Mouse (Mus musculus) layer of hippocampus, adult 18-20 months (tissue): ENCODE measurements at regions not wholly inside any gene's neighbourhood (a gene's known extent, or its start where the extent isn't known, plus 50 kb on each side); places are given as distances from the start of the nearest gene placed in this dataset.

Experiments used
- DNase-seq, 2 experiments: peaks; one replicate each; pipeline ENCODE4 v3.0.0; 2022; ENCODE audit warnings: low spot score in 2 of 2

DNA sequence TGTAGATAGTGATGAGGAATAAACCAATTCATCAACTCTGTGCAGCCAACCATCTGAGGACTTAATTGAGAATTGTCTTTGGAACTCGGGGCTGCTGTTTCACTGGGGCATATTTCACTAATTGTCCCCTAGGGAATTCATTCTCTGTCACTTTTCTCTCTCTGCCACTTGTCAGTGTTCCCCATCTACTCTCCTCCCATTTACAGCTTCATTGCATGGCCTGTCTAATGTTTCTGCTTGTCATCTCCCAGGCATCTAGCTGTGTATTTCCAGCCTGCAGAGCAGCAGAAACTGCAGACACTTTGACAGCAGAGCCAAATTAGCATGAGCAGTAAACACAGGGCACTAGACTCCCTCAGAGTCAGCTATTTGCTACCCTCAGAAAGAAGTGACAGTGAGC lies 1105.2 kb downstream of the Ntrk3 start:
- DNase-seq, result peak in 1 of 2 experiments; percentile 11

DNA sequence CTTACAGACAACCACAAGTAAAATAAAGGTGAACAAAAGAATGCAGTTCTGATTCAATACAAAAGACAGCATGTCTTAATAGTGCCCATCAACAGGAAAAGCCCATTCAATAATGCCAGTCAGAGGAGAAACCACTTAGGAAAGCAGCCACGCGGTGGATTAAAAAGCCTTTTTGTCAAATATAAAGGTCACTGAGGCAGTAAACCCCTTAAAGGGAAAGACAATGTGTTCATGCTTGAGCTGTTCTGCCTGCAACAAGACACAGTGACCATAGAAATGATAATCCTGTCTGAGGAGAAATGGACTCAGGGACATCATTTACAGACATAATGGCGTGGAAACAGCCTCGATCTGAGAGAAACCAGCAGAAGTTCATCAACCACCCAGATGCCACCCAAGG lies 1114.3 kb downstream of the Ntrk3 start:
- DNase-seq, result no peak

DNA sequence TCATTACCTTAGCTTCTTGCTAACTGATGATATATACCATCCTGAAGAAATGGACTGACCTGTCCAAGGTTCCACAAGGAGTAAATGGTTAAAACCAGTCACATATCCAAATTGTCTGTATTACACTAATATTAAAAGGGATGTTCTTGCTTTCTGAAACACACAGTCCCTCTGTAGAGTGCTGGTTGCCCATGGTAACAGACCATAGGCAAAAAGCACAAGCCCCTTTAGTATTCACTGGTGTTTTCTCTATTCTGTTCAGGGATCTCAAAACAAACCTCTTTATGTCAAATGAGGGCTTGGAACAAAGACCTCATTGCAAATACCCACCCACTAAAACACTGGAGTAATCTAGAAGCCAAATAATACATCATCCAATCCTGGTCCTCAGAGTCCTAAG lies 1114.9 kb downstream of the Ntrk3 start:
- no peak for DNase-seq

DNA sequence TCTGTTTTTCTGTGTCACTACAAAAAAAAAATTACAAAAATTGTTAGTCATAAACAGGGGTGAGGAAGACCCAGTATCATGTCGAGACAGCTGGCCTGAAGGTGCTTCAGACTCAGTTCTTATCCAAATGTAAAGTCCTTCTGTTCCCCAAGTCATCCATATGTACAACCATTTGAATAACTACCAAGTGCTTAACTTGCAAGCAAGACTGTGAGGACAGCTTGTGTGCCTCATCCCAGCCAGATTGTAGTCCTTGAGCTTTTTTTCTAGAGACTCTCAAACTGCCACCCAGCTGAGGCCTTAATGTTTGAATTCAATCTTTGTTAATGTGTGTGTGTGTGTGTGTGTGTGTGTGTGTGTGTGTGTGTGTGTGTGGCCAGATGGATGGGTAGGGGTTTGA lies 1164.9 kb downstream of the Ntrk3 start:
- DNase-seq, result peak in 1 of 2 experiments; percentile 15

DNA sequence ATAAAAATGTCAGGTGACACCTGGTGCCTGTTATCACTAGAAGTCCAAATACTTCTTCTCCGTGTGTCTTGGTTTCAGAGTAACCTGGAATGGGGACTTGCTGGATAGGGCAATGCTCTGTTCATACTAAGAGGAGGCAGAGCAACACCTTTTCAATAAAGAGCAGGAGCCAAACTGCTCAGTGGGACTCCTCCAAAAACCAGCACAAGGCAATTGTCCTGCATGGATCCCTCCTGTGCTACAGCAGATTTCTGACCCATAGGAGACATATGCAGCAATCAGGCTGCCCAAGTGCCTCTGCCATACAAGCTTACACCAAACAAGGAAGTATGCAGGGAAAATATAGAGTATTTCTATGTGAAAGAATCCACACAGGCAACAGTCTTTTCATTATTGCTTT lies 1178.7 kb downstream of the Ntrk3 start:
- DNase-seq, result no peak

DNA sequence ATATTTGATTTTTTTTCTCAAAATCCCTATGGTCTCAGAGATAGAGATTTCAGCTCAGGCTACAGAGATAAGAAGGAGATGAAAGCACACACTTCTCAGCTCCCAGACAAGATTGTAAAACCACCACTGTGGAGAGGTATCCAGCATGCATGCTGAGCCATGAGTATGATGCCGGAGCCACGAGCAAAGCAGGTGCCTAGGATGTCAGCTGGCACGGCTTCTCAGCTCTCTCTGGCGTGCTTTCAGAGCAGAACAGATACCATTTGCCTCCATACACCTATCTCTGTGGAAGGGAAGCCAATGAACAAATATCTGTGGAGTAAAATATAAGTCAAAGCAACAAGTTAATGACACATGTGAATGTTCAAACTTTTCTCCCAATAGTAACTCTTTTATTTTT lies 1179.3 kb downstream of the Ntrk3 start:
- DNase-seq, result no peak

DNA sequence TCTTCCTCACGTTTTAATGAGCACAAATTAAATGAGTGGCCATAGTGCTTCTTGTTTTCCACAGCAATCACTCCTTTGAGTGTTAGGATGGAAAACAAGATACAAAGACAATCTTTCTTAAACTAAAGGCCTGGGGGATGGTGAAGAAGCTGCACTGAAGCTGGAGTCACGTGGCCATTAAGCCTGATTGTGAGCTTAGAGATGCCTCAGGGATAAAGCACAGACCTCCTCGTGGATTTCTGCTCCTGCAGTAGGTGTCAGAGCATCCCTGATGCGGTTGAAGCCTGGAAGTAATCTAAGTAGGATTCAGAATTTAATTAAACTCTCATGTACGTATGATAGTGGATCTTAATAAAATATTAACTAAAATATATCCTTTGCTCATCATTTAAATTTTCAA lies 1200.9 kb downstream of the Ntrk3 start:
- no peak for DNase-seq

DNA sequence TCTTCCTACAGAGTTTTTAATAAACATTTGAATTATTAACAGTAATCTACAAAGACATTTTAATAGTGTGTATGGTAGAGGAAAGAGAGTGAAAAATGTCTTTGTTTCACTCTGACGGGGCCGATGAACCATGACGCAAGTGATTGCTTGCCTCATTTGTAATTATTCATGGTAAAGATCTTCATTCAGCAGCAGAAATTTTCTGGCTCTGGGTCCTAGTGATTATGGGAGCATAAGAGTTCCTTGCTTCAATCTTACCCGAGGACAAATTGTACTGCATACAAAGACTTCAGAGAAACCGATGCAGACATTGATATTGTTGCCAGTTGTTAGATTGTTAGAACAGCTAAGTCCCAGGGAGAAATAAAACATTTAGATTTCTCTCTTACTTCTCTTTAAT lies 1209.9 kb downstream of the Ntrk3 start:
- DNase-seq, result no peak

DNA sequence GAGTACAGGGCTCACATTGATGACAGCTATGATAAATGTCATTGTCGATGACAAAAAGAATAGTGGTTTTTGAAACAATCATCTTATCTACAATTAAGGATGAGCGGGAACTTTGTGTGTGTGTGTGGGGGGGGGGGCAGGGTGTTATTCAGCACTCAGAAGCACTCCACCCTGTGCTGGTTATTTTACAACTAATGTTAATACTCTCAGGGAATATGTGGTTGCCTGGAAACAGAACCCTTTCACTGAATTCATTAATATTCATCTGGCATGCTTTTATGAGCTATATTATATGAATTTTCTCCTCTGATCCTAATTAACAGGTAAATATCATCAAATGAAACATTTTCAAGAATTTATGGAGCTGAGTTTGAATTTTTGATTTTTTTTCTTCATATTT lies 1228.2 kb downstream of the Ntrk3 start:
- no peak for DNase-seq

DNA sequence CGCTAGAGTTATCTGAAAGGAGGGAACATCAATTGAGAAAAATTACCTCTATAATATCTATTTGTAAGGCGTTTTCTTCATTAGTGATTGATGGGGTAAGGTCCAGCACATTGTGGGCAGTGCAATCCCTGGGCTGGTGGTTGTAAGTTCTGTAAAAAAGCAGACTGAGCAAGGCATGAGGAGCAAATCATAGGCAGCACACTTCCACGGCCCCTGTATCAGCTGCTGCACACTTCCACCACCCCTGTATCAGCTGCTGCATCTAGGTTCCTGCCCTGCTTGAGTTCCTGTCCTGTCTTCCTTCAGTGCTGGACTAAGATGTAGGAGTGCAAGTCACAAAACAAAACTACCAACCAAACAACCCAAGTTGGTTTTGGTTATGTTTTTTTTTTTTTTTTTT lies 1230.2 kb downstream of the Ntrk3 start:
- no peak for DNase-seq

DNA sequence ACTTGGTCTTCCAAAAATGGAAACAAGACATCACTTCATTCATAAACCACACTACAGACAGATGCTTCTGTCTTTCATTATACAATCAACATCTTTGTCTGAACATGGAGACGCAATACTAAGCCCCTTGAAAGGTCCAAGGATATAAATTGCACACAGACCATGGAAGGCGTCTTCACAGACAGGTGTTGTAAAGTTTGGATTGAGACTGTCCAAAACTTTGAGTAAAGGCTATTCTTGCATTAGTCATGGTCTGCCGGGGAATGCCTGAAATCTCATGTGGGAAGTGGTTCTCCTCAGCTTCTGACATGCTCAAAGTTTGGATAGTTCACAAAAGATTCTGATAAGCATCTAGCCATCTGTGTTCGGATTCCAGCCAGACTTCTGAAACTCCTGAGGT lies 1235.2 kb downstream of the Ntrk3 start:
- DNase-seq, result no peak

DNA sequence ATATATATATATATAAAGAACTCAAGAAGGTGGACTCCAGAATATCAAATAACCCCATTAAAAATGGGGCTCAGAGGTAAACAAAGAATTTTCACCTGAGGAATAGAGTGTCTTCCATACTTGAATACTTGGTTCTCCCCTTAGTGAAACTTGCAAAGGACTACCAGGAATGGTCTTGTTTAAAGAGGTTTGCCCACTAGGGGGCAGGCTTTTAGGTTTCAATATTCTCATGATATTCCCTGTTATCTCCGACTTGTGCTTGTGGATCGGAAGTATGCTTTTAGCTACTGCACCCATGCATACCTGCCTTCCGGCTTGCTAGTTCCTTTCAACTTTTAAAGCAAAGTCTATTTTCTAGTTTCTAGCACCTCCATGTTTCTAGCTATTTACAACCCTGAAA lies 1242.7 kb downstream of the Ntrk3 start:
- DNase-seq, result peak in 1 of 2 experiments; percentile 13

DNA sequence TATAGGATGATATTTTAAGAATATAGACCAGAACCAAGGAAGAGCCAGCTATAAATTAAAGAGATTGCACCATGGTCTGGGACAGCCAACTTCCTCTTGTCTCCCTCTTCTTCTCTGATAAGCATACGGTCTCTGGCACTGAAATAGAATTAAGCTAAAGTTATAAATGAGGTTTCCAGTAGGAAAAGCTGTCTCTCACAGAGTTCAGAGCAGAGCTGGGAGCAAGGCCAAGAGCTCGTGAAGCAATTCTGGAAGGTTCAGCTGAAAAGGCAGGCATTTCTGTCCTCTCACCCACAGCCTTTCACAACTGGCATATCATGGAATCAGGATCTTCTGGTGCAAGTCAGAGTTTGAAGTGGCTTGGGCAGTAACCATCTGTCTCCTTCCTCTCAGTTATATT lies 1247.8 kb downstream of the Agbl1 start:
- DNase-seq, result peak in 1 of 2 experiments; percentile 18

DNA sequence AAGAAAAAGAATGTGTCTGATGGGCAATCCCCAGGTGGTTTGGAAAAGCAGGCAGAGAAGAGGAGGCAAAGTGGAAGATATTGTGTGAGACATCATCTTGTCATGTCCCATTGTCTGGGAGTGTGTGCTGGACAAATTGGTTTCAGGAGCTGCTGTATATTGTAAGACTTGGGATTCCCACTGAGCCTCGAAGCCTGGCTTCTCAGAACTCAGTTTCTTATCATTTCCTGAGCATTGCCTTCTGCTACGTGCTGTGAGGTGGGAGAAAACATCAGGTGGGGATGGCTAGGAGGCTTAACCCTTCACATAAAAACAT lies 1216.3 kb downstream of the Agbl1 start:
- no peak for DNase-seq

DNA sequence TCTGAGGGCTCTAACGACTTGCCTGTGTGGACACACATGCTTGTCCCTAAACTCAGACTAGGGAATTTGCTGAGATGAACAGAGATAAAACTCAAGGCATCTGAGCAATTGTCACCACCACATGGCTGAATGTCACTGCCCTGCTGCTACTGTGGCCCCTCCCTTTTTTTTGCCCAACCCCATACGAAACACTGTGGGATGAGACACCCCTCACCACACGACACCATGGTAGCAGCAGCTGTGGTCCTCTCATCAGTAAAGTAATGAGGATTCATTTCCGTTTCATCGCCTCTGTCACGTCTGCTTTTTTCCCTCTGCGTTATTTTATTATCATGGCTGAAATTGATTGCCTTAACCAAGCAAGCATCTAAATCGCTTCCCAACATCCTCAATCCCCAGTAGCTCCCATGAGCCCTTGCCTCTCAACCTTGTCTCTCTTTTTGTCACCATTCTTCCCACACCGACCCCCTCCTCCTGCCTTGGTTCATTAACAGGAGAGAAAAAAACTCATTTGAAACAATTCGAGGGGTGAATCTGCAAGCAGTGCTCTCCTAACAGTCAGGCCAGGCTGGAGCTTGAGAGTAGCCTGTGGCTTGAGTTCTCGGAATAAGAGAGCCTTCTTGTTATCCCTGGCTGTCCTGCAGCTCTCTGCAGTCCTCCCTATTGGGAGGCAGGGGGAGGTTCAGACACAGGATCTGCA lies 1215.8 kb downstream of the Agbl1 start:
- DNase-seq, result no peak

DNA sequence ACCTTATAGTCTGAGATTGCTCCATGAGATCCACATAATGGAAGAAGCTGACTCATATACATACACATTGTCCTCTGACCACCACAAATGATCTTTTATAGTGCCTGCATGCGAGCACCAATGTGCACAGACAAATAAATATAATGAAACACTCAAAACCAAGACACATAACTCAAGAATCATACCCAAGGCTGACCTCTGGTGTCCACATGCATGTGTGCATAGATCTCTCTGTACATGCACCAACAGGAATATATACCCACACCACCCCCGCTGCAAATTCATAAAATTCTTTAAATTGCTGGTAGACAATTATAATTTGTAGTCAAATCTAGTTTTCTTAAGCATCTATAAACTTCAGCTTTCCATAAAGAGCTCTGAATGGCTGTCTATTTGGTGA lies 1211.9 kb downstream of the Agbl1 start:
- peak in 1 of 2 experiments; percentile 14 for DNase-seq

DNA sequence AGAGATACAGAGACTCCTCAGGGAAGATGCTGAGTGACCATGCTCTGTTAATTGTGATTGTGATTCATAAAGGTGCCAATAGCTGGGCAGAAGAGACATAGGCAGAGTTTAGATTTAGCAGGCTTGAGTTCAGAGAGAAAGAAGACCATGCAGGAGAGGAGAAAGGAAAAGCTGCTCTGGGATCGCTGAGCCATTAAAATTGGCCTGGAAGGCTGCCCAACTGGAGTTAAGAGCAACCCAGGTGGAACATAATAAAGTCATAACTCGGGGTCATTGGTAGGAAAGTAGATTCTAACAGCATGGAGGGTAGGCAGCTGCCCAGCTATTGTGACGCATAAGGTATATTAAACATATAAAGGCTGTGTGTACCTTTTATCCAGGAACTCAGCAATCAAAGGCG lies 1183.9 kb downstream of the Agbl1 start:
- no peak for DNase-seq
